Mouse (Mus musculus) kidney, adult 2 months (tissue): ENCODE data around the gene Hist1h2an. TPM values are rescaled to one million over a fixed set of nuclear protein-coding genes. Genes with fewer than 3 reads are reported as not detected.
A peak's percentile ranks its signal among the peaks of the same experiment; 100 is the strongest.
"Not testable (repeated sequence)": the region's sequence is repeated elsewhere in the genome, so short reads cannot be mapped to it uniquely, and the experiment has no call there.

Source experiments
- DNase-seq: peaks from one replicate; pipeline ENCODE4 v3.0.0; 2021
- H3K27ac ChIP-seq: fragments of 200-500 bp; 2 replicates; pipeline ENCODE4 v1.5.1; 2012; ENCODE audit warnings: low read depth, low read length, control low read depth, inconsistent platforms; ENCODE audit not compliant: insufficient read depth
- H3K27me3 ChIP-seq: fragments of 200-500 bp; replicated peaks from 2 replicates; pipeline ENCODE4 v1.6.1; 2012; ENCODE audit warnings: mild to moderate bottlenecking, moderate library complexity, low read length, inconsistent platforms; ENCODE audit not compliant: control insufficient read depth, insufficient read depth
- H3K36me3 ChIP-seq: fragments of 200-500 bp; 2 replicates; pipeline ENCODE4 v1.6.1; 2012; ENCODE audit warnings: mild to moderate bottlenecking, moderate library complexity, low read length, inconsistent platforms; ENCODE audit not compliant: control insufficient read depth, insufficient read depth
- H3K4me1 ChIP-seq: fragments of 200-500 bp; 2 replicates; pipeline ENCODE4 v1.6.1; 2011; ENCODE audit warnings: low read length; ENCODE audit not compliant: control insufficient read depth, insufficient read depth
- H3K4me3 ChIP-seq: fragments of 200-500 bp; 2 replicates; pipeline ENCODE4 v1.5.1; 2011; ENCODE audit warnings: mild to moderate bottlenecking, low read depth, low read length, control low read depth; ENCODE audit not compliant: insufficient read depth
- CTCF ChIP-seq: fragments of 200-500 bp; conservative IDR thresholded peaks from 2 replicates; pipeline ENCODE4 v1.5.1; 2011; ENCODE audit warnings: low read depth, mild to moderate bottlenecking, control low read depth, low read length, moderate library complexity, mixed read lengths; ENCODE audit not compliant: insufficient read depth, insufficient read length
- POLR2A ChIP-seq: fragments of 200-500 bp; IDR thresholded peaks from one replicate; pipeline ENCODE4 v1.6.1; 2011; ENCODE audit warnings: low read depth, low read length, control low read depth
- WGBS: fragments of 180-500 bp; shearing (Covaris S2); methylation state at CpG from one replicate; pipeline ENCODE4 v1.1.7; 2018; 5-methylcytosine and 5-hydroxymethylcytosine counted together
- polyA plus RNA-seq: library from polyadenylated mRNA; depleted of rRNA; stranded (reverse); fragments of >200 nt; gene quantifications from 2 replicates; pipeline ENCODE4 v1.2.3, GENCODE M21; 2012; rRNA removed

Hist1h2an gene
- polyA plus RNA-seq, 1 experiment: 0.33 TPM

DNA sequence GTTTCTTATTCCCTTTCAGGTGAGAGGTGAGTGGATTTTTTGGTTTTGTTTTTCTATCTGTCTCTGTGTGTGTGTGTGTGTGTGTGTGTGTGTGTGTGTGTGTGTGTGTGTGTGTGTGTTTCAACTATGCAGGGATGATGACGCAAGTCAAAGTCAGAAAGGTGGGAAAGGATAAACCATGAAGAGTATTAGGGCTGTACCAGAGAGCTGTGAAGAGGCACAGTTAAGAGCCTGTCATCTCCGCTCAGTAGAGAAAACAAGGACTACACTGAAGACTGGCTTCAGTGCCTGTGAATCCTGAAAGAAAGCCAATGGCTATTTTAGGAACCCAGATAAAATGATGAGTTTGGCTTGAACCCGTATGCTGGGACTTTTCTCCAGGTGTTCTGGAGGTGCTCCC is 35.2 kb downstream of the Hist1h2an start:
- no peaks in the 10 kb centered on the region for H3K36me3 ChIP-seq
- H3K27ac ChIP-seq: no peak overlapping the region
- no peak for DNase-seq
- H3K27me3 ChIP-seq: 0 out of 2 replicates have a peak, but pooled peaks cover 1% of the 10 kb centered on the region
- TF ChIP-seq CTCF (no peak), POLR2A (no peak)
- WGBS: 89% methylated on average over 3 of the region's 3 CpGs
- no peaks in the 10 kb centered on the region for H3K4me1 ChIP-seq
- H3K4me3 ChIP-seq: no peak overlapping the region

DNA sequence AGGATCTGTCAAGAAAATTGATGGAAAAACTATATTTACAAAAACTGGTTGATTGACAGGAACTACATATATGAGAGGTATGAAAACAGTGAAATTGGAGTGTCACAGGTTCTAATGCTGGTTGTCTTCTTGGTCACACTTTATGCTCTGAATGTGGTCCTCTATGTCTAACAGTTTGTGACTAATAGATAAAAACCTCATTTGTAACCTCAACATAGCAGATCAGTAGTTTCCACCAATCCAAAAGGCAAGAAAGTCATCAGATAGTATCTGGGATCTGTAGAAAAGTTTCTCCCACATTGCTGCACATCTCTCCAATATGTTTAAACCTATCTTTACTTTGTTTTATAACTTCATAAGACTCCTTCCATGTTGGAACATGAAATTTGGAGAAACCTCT is 35.6 kb downstream of the Hist1h2an start:
- H3K27ac ChIP-seq: no peak overlapping the region
- DNase-seq: no peak
- TF ChIP-seq POLR2A (no peak), CTCF (no peak)

DNA sequence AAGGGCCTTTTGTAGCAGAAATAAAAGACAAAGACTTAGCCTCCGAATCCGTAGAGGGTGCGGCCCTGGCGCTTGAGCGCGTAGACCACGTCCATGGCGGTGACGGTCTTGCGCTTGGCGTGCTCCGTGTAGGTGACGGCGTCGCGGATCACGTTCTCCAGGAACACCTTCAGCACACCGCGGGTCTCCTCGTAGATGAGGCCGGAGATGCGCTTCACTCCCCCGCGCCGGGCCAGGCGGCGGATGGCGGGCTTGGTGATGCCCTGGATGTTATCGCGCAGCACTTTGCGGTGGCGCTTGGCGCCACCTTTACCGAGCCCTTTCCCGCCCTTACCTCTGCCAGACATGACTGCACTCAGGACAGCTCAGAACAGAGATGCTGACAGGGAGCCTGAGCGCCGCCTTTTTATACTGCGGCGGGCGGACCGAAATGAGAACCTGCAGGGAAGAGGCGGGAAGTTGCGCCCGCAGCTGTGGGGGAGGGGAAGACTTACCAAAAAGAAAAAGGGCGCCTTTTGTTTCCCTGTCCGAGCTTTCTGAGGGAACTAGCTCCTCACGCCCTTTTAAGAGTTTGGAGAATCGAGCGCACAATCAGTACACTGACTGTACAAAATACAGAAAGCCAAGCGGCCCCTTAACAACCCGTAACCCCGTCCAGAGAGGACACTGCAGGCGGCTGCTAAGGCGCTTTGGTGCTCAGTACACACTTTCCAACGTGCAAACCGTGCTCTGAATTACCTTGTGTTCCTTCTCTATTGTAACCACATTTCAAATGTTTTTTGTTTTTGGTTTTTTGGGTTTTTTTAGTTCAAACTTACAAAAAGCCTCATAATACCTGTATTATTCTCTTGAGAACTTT is 36.6 kb downstream of the Hist1h2an start, which contains the start of gene Hist1h4k:
Hist1h4k (minus strand) TSS at position 347 of the 859 bp plus-strand sequence.
- not testable (repeated sequence) for H3K27me3 ChIP-seq, H3K4me1 ChIP-seq, H3K27ac ChIP-seq, H3K36me3 ChIP-seq
- H3K4me3 ChIP-seq: peak within 1 kb of the TSS; percentile 45
- DNase-seq: peak; percentile 83
- peak; percentile 52 for TF ChIP-seq POLR2A
- 1% methylated on average over 50 of the region's 56 CpGs for WGBS

More for the DNA sequence above, 35.6 kb downstream of the Hist1h2an start:
- Histone ChIP-seq H3K27me3 (0 out of 2 replicates have a peak, but pooled peaks cover 1% of the 10 kb centered on the region), H3K4me1 (no peaks in the 10 kb centered on the region), H3K4me3 (no peak overlapping the region), H3K36me3 (no peaks in the 10 kb centered on the region)

DNA sequence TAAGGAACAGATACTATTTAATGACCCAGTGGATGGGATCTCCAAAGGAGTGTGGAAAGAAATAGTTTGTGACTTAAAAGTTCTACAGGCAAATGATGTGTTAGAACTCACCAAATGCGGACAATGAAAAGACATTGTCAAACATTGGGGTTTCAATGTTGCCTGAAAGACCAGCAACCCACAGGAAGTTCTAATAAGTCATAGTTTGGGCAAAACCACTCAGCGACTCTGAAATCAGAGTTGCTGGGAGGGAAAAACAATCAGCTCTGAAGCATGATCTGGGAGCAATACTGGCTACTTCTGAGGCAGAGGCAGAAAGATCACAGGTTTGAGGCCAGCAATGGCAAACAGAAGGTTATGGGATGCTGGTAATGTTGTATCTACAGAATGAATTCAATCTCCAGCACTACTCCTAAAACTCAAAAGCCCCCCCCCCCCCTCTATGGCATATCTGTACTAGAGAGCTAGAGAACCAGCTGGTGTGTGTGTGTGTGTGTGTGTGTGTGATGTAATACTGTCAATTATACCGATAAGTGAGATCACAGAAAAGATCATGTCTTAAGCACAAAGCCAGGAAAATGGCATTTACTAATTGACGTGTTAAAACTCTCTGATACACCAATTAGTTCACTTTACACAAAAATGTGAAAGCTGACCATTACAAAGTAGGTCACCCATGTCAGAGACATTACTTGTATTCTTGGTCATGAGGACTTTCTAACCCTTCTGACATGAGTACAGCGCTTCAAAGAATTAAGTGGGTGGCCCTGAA is 37.4 kb downstream of the Hist1h2an start:
- WGBS: 26% methylated on average over 5 of the region's 5 CpGs
- no peak for DNase-seq
- Histone ChIP-seq H3K4me1 (no peaks in the 10 kb centered on the region), H3K27ac (no peak overlapping the region), H3K4me3 (peak overlapping the region; percentile 45), H3K27me3 (0 out of 2 replicates have a peak, but pooled peaks cover 1% of the 10 kb centered on the region), H3K36me3 (no peaks in the 10 kb centered on the region)
- no peak for TF ChIP-seq CTCF
- no peak for TF ChIP-seq POLR2A

DNA sequence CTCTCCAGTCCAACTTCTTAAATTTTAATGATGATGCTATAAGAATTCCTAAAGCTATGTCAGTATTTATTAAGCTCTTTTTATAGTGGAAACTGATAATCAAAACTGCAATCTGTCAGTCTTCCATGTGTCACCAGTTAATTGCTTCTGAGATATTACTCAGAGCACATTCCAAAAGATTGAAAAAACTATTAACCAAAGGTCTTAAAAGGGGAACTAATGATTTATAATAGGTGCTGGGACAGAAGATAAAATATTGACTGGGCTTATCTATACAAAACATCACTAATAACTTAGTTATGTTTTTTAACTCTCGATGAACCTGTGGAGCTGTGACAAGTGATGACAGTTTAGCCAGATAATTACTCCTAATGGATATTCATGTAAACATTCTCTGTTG is 42.0 kb downstream of the Hist1h2an start:
- no peak overlapping the region for H3K4me3 ChIP-seq
- H3K4me1 ChIP-seq: no peaks in the 10 kb centered on the region
- WGBS: 87% methylated on average over 1 of the region's 1 CpGs
- no peaks in the 10 kb centered on the region for H3K36me3 ChIP-seq
- no peak overlapping the region for H3K27ac ChIP-seq
- no peaks in the 10 kb centered on the region for H3K27me3 ChIP-seq
- no peak for DNase-seq
- TF ChIP-seq CTCF: no peak
- no peak for TF ChIP-seq POLR2A

Other genes starting within 250 kb of the Hist1h2an start
- gene Olfr1366, start 244.4 kb downstream of the Hist1h2an start, polyA plus RNA-seq: not detected in 2 replicates
- not detected in 2 replicates for gene Olfr1535, start 227.3 kb downstream of the Hist1h2an start, polyA plus RNA-seq
- not detected in 2 replicates for gene Olfr1364, start 205.5 kb downstream of the Hist1h2an start, polyA plus RNA-seq
- not detected in 2 replicates for gene Olfr1362, start 173.2 kb downstream of the Hist1h2an start, polyA plus RNA-seq
- gene Olfr11, start 144.7 kb downstream of the Hist1h2an start, polyA plus RNA-seq: not detected in 2 replicates
- not detected in 2 replicates for gene Olfr1361, start 123.8 kb downstream of the Hist1h2an start, polyA plus RNA-seq
- not detected in 2 replicates for gene Olfr1360, start 109.8 kb downstream of the Hist1h2an start, polyA plus RNA-seq
- not detected in 2 replicates for gene Olfr1359, start 89.1 kb downstream of the Hist1h2an start, polyA plus RNA-seq
- gene Hist1h2bl, start 71.1 kb downstream of the Hist1h2an start, polyA plus RNA-seq: 1.0 TPM in 1 of 2 replicates, not detected in the other
- 0.49 and 1.2 TPM in 2 replicates for gene Hist1h2ai, start 70.8 kb downstream of the Hist1h2an start, polyA plus RNA-seq
- 1.1 and 2.2 TPM in 2 replicates for gene Hist1h3h, start 69.6 kb downstream of the Hist1h2an start, polyA plus RNA-seq
- 0.24 and 0.38 TPM in 2 replicates for gene Hist1h2bm, start 65.2 kb downstream of the Hist1h2an start, polyA plus RNA-seq
- 0.75 and 1.1 TPM in 2 replicates for gene Hist1h4j, start 52.2 kb downstream of the Hist1h2an start, polyA plus RNA-seq
- gene Hist1h4k, start 36.7 kb downstream of the Hist1h2an start, polyA plus RNA-seq: 2.6 and 6.8 TPM in 2 replicates
- gene Hist1h2ak, start 33.4 kb downstream of the Hist1h2an start, polyA plus RNA-seq: 0.72 and 0.77 TPM in 2 replicates
- gene Hist1h2bn, start 33.1 kb downstream of the Hist1h2an start, polyA plus RNA-seq: not detected in 2 replicates
- gene Hist1h1b, start 6.6 kb downstream of the Hist1h2an start, polyA plus RNA-seq: 0.14 TPM in 1 of 2 replicates, not detected in the other
- 1.1 and 3.3 TPM in 2 replicates for gene Hist1h3i, start 3.8 kb downstream of the Hist1h2an start, polyA plus RNA-seq
- gene Hist1h2bp, start 243 bp upstream of the Hist1h2an start, polyA plus RNA-seq: 0.43 TPM in 1 of 2 replicates, not detected in the other
- gene Hist1h2bq, start 23.0 kb upstream of the Hist1h2an start, polyA plus RNA-seq: 1.4 and 2.7 TPM in 2 replicates
- not detected in 2 replicates for gene Hist1h2ao, start 23.2 kb upstream of the Hist1h2an start, polyA plus RNA-seq
- gene Hist1h4m, start 24.5 kb upstream of the Hist1h2an start, polyA plus RNA-seq: not detected in 2 replicates
- 3.6 and 5.2 TPM in 2 replicates for gene Hist1h4n, start 45.0 kb upstream of the Hist1h2an start, polyA plus RNA-seq
- 7.6 and 8.6 TPM in 2 replicates for gene Hist1h2ap, start 46.3 kb upstream of the Hist1h2an start, polyA plus RNA-seq
- 1.3 and 2.1 TPM in 2 replicates for gene Hist1h2br, start 46.5 kb upstream of the Hist1h2an start, polyA plus RNA-seq
- gene Zfp184, start 157.9 kb upstream of the Hist1h2an start, polyA plus RNA-seq: 0.39 and 0.44 TPM in 2 replicates
- 0.04 and 0.06 TPM in 2 replicates for gene Pom121l2, start 194.0 kb upstream of the Hist1h2an start, polyA plus RNA-seq
- 0.22 TPM in 1 of 2 replicates, not detected in the other for gene Prss16, start 222.5 kb upstream of the Hist1h2an start, polyA plus RNA-seq
- 0.95 and 3.4 TPM in 2 replicates for gene Hist1h2ah, start 248.3 kb upstream of the Hist1h2an start, polyA plus RNA-seq
- 4.2 and 6.0 TPM in 2 replicates for gene Hist1h2bk, start 248.7 kb upstream of the Hist1h2an start, polyA plus RNA-seq